Mouse (Mus musculus): ENCODE measurements around the gene Ubash3a.

GRCm38 (mm10) chr17:31183180-31183974 lies 24.3 kb upstream of the Ubash3a start:
- TF ChIP-seq CTCF (IDR thresholded peaks at IDR 0.05; ENCODE audit: control insufficient read depth, insufficient read depth, insufficient replicate concordance, low read depth, low read length) (no peak), POLR2A (IDR thresholded peaks at IDR 0.05; ENCODE audit: control insufficient read depth, low read depth, low read length) (no peak)

Data from testis, adult 2 months (tissue).